Mouse (Mus musculus): ENCODE results near the gene Ckap4.

GRCm38 (mm10) chr10:84490115-84490514, 43.7 kb downstream of the Ckap4 start:
- no peak for TF ChIP-seq POLR2A (IDR thresholded peaks at IDR 0.05; ENCODE audit: insufficient read length, low read depth)
- TF ChIP-seq POLR2AphosphoS2 (IDR thresholded peaks at IDR 0.05; ENCODE audit: insufficient read length, low read depth) = no peak
- peak; percentile 32 for TF ChIP-seq TCF3 (IDR thresholded peaks at IDR 0.05; ENCODE audit: insufficient read length, low read depth)
- no peak for TF ChIP-seq USF1 (IDR thresholded peaks at IDR 0.05; ENCODE audit: low read depth)
- TF ChIP-seq E2F4 (IDR thresholded peaks at IDR 0.05; ENCODE audit: insufficient read depth) = no peak
- TF ChIP-seq MYOG (IDR thresholded peaks at IDR 0.05; ENCODE audit: control insufficient read depth in 1 of 3, insufficient read depth in 1 of 3, insufficient read length in 2 of 3, low read depth in 2 of 3) = peak in 2 of 3 experiments; percentile 72 to 85

All from myocyte (in vitro differentiated cells).